Mouse (Mus musculus): ENCODE results near the gene Fam78a.

GRCm38 (mm10) chr2:32094001-32094707, 9.5 kb upstream of the Fam78a start:
- TF ChIP-seq POLR2A (IDR thresholded peaks at IDR 0.05; ENCODE audit: control insufficient read depth, extremely low read depth, insufficient read depth, low read length, poor library complexity): no peak
- TF ChIP-seq CTCF (IDR thresholded peaks at IDR 0.05; ENCODE audit: borderline replicate concordance, control insufficient read depth, extremely low read depth, insufficient read depth, low read length, poor library complexity): no peak
